Mouse (Mus musculus) intestine, postnatal 0 days (tissue): ENCODE measurements around the gene Krtap28-10. TPM values are rescaled to one million over a fixed set of nuclear protein-coding genes. Genes with fewer than 3 reads are reported as not detected.

Experiments
- ATAC-seq: fragments of 200-750 bp; cut with Nextera tagmentation; 2 replicates; pipeline ENCODE4 v1.8.0; 2017; ENCODE audit warnings: mild to moderate bottlenecking, moderate TSS enrichment, moderate library complexity
- H3K27ac ChIP-seq: fragments of 300-500 bp; sonication (generic); 2 replicates; pipeline ENCODE4 v1.5.1; 2014; ENCODE audit warnings: mild to moderate bottlenecking, low read depth, low read length, moderate library complexity
- H3K27me3 ChIP-seq: fragments of 300-500 bp; sonication (generic); replicated peaks from 2 replicates; pipeline ENCODE4 v1.6.1; 2014; ENCODE audit warnings: low read length, mixed read lengths; ENCODE audit not compliant: control insufficient read depth, insufficient read depth
- H3K36me3 ChIP-seq: fragments of 300-500 bp; sonication (generic); 2 replicates; pipeline ENCODE4 v1.6.1; 2014; ENCODE audit warnings: mild to moderate bottlenecking, moderate library complexity; ENCODE audit not compliant: control insufficient read depth, insufficient read depth
- H3K4me1 ChIP-seq: fragments of 300-500 bp; sonication (generic); replicated peaks from 2 replicates; pipeline ENCODE4 v1.6.1; 2014; ENCODE audit warnings: antibody characterized with exemption, low read length, mixed read lengths; ENCODE audit not compliant: control insufficient read depth, insufficient read depth
- H3K4me2 ChIP-seq: fragments of 300-500 bp; sonication (generic); replicated peaks from 2 replicates; pipeline ENCODE4 v1.6.1; 2014; ENCODE audit warnings: low read depth, mild to moderate bottlenecking, moderate library complexity
- H3K4me3 ChIP-seq: fragments of 300-500 bp; sonication (generic); 2 replicates; pipeline ENCODE4 v1.5.1; 2014; ENCODE audit warnings: low read depth, low read length
- H3K9ac ChIP-seq: fragments of 300-500 bp; sonication (generic); 2 replicates; pipeline ENCODE4 v1.6.1; 2014; ENCODE audit warnings: mild to moderate bottlenecking, low read depth, low read length
- H3K9me3 ChIP-seq: fragments of 300-500 bp; sonication (generic); 2 replicates; pipeline ENCODE4 v1.6.1; 2016; ENCODE audit warnings: mixed run types; ENCODE audit not compliant: control insufficient read depth
- CTCF ChIP-seq: sonication (generic); IDR thresholded peaks from 2 replicates; pipeline ENCODE4 v1.5.1; 2016; ENCODE audit warnings: low read depth, mild to moderate bottlenecking, control low read depth, antibody characterized with exemption, moderate library complexity
- WGBS: fragments of 180-500 bp; shearing (Covaris S2); extraction: QIAGEN DNeasy Blood & Tissue Kit; methylation state at CpG from one replicate; pipeline ENCODE4 v1.1.7; 2014; 5-methylcytosine and 5-hydroxymethylcytosine counted together
- polyA plus RNA-seq: library from polyadenylated mRNA; unstranded; fragments of >200 nt; fragmentation: Nextera tagmentation; extraction: Ambion mirVana; gene quantifications from 2 replicates; pipeline ENCODE4 v1.2.1, GENCODE M21; 2015

Gene Krtap28-10
- polyA plus RNA-seq, 1 experiment from 2014 or later, result not detected

DNA sequence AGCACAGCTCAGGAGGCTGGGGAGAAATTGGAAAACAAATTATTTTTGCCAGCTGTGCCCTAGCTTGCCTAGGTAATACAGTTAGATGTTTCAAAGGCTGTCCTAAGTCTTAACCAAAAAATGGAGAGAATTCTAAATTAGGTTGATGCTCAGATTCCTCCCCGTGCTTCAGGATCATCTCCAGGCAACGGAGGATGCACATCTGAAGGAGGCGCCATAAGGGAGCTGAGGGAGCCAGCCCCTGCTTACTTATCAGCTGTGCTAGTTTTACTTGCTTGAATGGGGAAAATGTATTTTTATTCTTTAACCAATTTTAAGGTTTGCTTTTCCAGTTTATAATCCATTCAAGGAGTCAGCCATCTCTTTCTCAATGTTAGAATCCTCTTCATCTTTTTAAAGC is 48.3 kb downstream of the Krtap28-10 start:
- Histone ChIP-seq H3K36me3 (no peaks in the 10 kb centered on the region), H3K9ac (no peak overlapping the region), H3K9me3 (no peaks in the 10 kb centered on the region), H3K4me2 (no peak overlapping the region), H3K27me3 (no peaks in the 10 kb centered on the region), H3K4me3 (no peak overlapping the region), H3K27ac (no peak overlapping the region), H3K4me1 (peaks cover 16% of the 10 kb centered on the region)
- whole genome bisulfite sequencing, result 79% methylated on average over 3 of the region's 3 CpGs
- no peak for TF ChIP-seq CTCF
- ATAC-seq, result no peak

DNA sequence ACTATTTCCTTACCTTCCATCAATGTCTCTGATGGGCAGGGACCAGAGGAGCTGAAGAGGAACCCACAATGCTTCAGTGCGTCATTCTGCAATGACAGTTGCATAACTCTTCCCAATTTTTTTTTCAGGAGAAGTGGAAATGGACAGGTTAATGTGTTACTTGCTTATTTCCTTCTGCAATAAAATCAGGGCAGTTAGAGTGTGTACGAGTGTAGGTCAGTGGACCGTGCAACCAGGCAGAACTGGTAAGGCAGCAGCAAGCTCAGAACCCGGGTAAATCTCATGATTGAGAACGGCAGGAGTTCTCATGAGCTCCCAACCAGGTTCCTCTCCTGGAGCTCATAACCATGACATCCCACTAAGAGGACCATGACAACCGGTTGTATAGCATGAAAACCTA is 50.2 kb downstream of the Krtap28-10 start:
- Histone ChIP-seq H3K9ac (no peak overlapping the region), H3K4me3 (no peak overlapping the region), H3K27ac (peak overlapping the region; percentile 88), H3K9me3 (no peaks in the 10 kb centered on the region), H3K27me3 (no peaks in the 10 kb centered on the region), H3K4me2 (no peak overlapping the region; the same call in 1 of the 2 replicates), H3K36me3 (no peaks in the 10 kb centered on the region), H3K4me1 (peaks cover 16% of the 10 kb centered on the region)
- WGBS, result 42% methylated on average over 6 of the region's 6 CpGs
- peak; percentile 75 for ATAC-seq
- no peak for TF ChIP-seq CTCF

DNA sequence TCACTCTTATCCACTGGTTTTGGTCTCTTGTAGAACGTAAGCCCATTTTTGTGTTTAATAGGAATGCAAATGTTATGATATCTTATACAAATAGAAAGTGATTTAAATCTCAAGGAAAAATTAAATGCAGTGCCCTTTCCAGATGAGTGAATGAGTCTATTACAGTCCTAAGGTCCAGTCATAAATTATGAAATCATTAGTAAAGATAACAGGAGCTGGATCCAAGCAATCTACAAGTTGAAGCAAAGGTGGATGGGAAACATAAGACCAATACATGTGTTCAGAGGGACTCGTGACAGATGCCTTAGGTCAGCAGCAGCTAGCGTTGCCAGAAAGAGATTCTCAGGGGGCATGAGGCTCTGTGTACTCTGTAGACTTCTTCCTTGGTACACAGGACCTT is 50.7 kb downstream of the Krtap28-10 start:
- WGBS, result 41% methylated on average over 3 of the region's 3 CpGs

More for the DNA sequence above, 50.7 kb downstream of the Krtap28-10 start:
- Histone ChIP-seq H3K4me2 (peak overlapping the region; percentile 35; the same call in 1 of the 2 replicates), H3K9me3 (no peaks in the 10 kb centered on the region), H3K9ac (no peak overlapping the region), H3K36me3 (no peaks in the 10 kb centered on the region), H3K27ac (peak overlapping the region; percentile 88), H3K4me1 (peaks cover 16% of the 10 kb centered on the region), H3K4me3 (no peak overlapping the region), H3K27me3 (no peaks in the 10 kb centered on the region)
- peak; percentile 91 for ATAC-seq
- TF ChIP-seq CTCF, result no peak

Other genes with a start within 250 kb of the Krtap28-10 start
- gene Agfg1, start 203.0 kb downstream of the Krtap28-10 start, polyA plus RNA-seq, result 35.8 and 36.7 TPM in 2 replicates
- gene A030005L19Rik, start 129.2 kb downstream of the Krtap28-10 start, polyA plus RNA-seq, result 0.31 TPM in 1 of 2 replicates, not detected in the other
- gene A030014E15Rik, start 117.6 kb downstream of the Krtap28-10 start, polyA plus RNA-seq, result not detected in 2 replicates
- not detected in 2 replicates for gene Gm6217, start 111.1 kb downstream of the Krtap28-10 start, polyA plus RNA-seq
- gene A030003K21Rik, start 99.1 kb downstream of the Krtap28-10 start, polyA plus RNA-seq, result not detected in 2 replicates
- gene Gm7544, start 86.5 kb downstream of the Krtap28-10 start, polyA plus RNA-seq, result not detected in 2 replicates
- gene Gm47955, start 82.2 kb downstream of the Krtap28-10 start, polyA plus RNA-seq, result not detected in 2 replicates
- not detected in 2 replicates for gene Gm47959, start 41.9 kb downstream of the Krtap28-10 start, polyA plus RNA-seq
- gene Slc19a3, start 4.0 kb downstream of the Krtap28-10 start, polyA plus RNA-seq, result 5.8 and 6.8 TPM in 2 replicates
- gene Gm47969, start 2.5 kb upstream of the Krtap28-10 start, polyA plus RNA-seq, result not detected in 2 replicates
- gene A030005K14Rik, start 16.9 kb upstream of the Krtap28-10 start, polyA plus RNA-seq, result not detected in 2 replicates
- gene Krtap28-13, start 18.4 kb upstream of the Krtap28-10 start, polyA plus RNA-seq, result 0.12 TPM in 1 of 2 replicates, not detected in the other
- 13.2 and 28.1 TPM in 2 replicates for gene Ccl20, start 74.3 kb upstream of the Krtap28-10 start, polyA plus RNA-seq
- not detected in 2 replicates for gene Daw1, start 117.3 kb upstream of the Krtap28-10 start, polyA plus RNA-seq